Comparison of ENCODE assay signal across 11 mouse cellular contexts in genomic region chr14:77783217-77783616, GRCm38 (mm10).
A peak's percentile ranks its signal among the peaks of the same experiment; 100 is the strongest.
DNase-seq lines count a peak whose midpoint lies in the region; TF ChIP-seq lines count a peak whose summit lies in the region.
"Had no signal": no experiment of that assay in that cellular context is flagged by ENCODE, and none has a peak within 500 bp of the region (broad histone marks: within the 10 kb centered on the region; RNA-seq: fewer than 3 reads in every experiment).

No protein-coding gene starts in this region.

- H3K4me3 ChIP-seq in gastrocnemius, adult 2 months = no peak overlapping the region
- H3K4me3 ChIP-seq in spleen, adult 2 months (ENCODE audit: extremely low read depth, insufficient read depth, insufficient read length) = no peak overlapping the region
- H3K4me3 ChIP-seq: embryonic facial prominence, embryonic 15.5 days; heart, embryonic 13.5 days; midbrain, embryonic 15.5 days had no signal

- no peak overlapping the region for H3K27ac ChIP-seq in gastrocnemius, adult 2 months
- H3K27ac ChIP-seq in spleen, adult 2 months (ENCODE audit: insufficient read depth, low read length) = no peak overlapping the region
- H3K27ac ChIP-seq: embryonic facial prominence, embryonic 15.5 days; heart, embryonic 13.5 days; midbrain, embryonic 15.5 days had no signal

- intact Hi-C loops in gastrocnemius, adult 2 months (cut with DNase I) = no loop called here

- no peaks in the 10 kb centered on the region for H3K36me3 ChIP-seq in spleen, adult 2 months (ENCODE audit: control insufficient read depth, insufficient read depth, low read length)
- H3K36me3 ChIP-seq: embryonic facial prominence, embryonic 15.5 days; heart, embryonic 13.5 days; midbrain, embryonic 15.5 days had no signal

- no peaks in the 10 kb centered on the region for H3K4me1 ChIP-seq in spleen, adult 2 months (ENCODE audit: control insufficient read depth, insufficient read depth, insufficient read length)
- H3K4me1 ChIP-seq: embryonic facial prominence, embryonic 15.5 days; heart, embryonic 13.5 days; midbrain, embryonic 15.5 days had no signal

- no peak for DNase-seq in gastrocnemius, adult 2 months
- DNase-seq in gastrocnemius, postnatal 4 days (ENCODE audit: low spot score in 2 of 2) = no peak
- peak; percentile 14 to 21 for DNase-seq in spleen, adult 2 months (ENCODE audit: low read depth in 1 of 2, low spot score in 2 of 2)
- DNase-seq in spleen, postnatal 4 days (ENCODE audit: low spot score in 2 of 2) = no peak
- DNase-seq in kidney, postnatal 4 days = peak; percentile 10 to 11
- DNase-seq in retina, embryonic 14.5 days (ENCODE audit: low spot score) = no peak
- DNase-seq in layer of hippocampus, adult 9-11 months = no peak
- no peak for DNase-seq in urinary bladder, postnatal 36 days (ENCODE audit: low spot score in 2 of 2)

- peak; percentile 50 for TF ChIP-seq CTCF in gastrocnemius, adult 2 months (IDR thresholded peaks at IDR 0.05)
- peak; percentile 35; the same call in 1 of the 2 replicates for TF ChIP-seq CTCF in spleen, adult 2 months (IDR thresholded peaks at IDR 0.05; ENCODE audit: extremely low read depth, insufficient read depth, insufficient read length, insufficient replicate concordance)

- H3K27me3 ChIP-seq in spleen, adult 2 months (ENCODE audit: control insufficient read depth, insufficient read depth, low read length) = no peaks in the 10 kb centered on the region
- H3K27me3 ChIP-seq: heart, embryonic 13.5 days; midbrain, embryonic 15.5 days had no signal

- no peak for TF ChIP-seq POLR2A in spleen, adult 2 months (IDR thresholded peaks at IDR 0.05; ENCODE audit: low read depth, low read length)

Comparison
In these comparisons a context has a peak if more than half of its experiments do, and no peak if none do; other contexts are left out.
1. DNase-seq: peak in spleen, adult 2 months (2 of 2) and kidney, postnatal 4 days (2 of 2); none in gastrocnemius, adult 2 months (single experiment), gastrocnemius, postnatal 4 days (0 of 2), spleen, postnatal 4 days (0 of 2), retina, embryonic 14.5 days (single experiment), layer of hippocampus, adult 9-11 months (single experiment) and urinary bladder, postnatal 36 days (0 of 2).